Mouse (Mus musculus): ENCODE data around the gene Ranbp1.
A peak's percentile ranks its signal among the peaks of the same experiment; 100 is the strongest.
"Not testable (repeated sequence)": the region's sequence is repeated elsewhere in the genome, so short reads cannot be mapped to it uniquely, and the experiment has no call there.

Ranbp1 gene

DNA sequence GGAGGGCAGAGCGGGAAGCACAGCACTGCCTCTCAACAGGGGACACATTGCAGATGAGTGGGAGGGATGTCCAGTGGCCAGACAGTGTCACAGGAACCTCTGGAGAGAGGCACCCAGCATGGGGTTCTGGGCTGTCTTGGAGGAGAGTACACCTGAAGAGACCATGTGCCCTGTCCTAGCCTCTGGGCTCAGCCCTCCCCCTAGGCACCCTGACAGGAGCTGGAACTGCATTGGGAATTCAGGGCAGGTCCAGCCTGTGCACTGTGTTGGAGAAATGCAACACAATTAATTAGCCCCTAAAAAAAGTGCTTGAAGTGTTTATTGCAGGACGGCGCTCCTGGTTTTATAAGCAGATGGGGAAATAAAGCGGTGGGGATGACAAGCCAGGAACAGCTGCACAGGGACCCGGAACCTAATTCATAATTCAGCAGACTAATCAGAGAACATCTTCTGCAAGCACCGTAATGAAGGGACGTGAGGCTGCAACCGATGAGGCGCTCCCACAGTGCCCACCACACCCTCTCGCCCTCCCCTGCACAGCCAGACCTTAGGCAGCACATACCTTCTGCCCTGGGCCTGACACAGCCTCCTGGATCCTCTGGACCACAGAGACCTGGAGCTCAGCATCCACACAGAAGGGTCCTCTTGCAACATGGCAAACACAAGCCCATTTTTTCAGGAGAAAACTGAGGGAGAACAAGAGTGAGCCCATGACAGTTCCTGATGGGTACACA is 50.0 kb downstream of the Ranbp1 start:
- Histone ChIP-seq H3K36me3 (ENCODE audit: control insufficient read depth, insufficient read depth, low read length, poor library complexity, severe bottlenecking) (no peaks in the 10 kb centered on the region), H3K27me3 (ENCODE audit: control insufficient read depth, insufficient read depth, low read length, poor library complexity, severe bottlenecking) (no peaks in the 10 kb centered on the region)
- DNase-seq (ENCODE audit: low read depth, low spot score), result no peak

DNA sequence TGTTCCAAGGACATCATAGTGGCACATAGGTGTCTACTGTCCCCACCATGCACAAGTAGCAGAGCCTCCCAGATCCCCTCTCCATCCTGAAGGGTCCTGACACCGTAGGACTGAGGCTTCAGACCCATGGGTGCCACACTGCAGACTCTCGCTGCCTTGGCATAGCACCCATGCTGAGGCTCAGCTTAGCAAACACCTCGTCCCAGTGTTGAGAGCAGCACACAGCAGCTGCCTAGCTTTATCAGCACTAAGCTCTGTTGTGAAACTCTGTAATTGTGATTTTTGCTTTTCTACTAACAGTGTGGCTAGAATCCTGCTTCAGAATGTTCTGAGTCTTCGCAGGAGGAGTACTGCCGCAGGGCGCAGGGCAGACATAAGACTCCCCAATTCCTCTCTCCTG is 50.7 kb downstream of the Ranbp1 start:
- H3K27me3 ChIP-seq (ENCODE audit: control insufficient read depth, insufficient read depth, low read length, poor library complexity, severe bottlenecking), result no peaks in the 10 kb centered on the region
- no peak for DNase-seq (ENCODE audit: low read depth, low spot score)

GRCm38 (mm10) chr16:18195561-18195960 is 53.0 kb downstream of the Ranbp1 start:
- H3K36me3 ChIP-seq (ENCODE audit: control insufficient read depth, insufficient read depth, low read length, poor library complexity, severe bottlenecking); DNase-seq (ENCODE audit: low read depth, low spot score); H3K27me3 ChIP-seq (ENCODE audit: control insufficient read depth, insufficient read depth, low read length, poor library complexity, severe bottlenecking): not testable (repeated sequence)

More for the DNA sequence above, 50.7 kb downstream of the Ranbp1 start:
- H3K36me3 ChIP-seq (ENCODE audit: control insufficient read depth, insufficient read depth, low read length, poor library complexity, severe bottlenecking), result no peaks in the 10 kb centered on the region

GRCm38 (mm10) chr16:18195068-18195467 is 53.5 kb downstream of the Ranbp1 start:
- Histone ChIP-seq H3K27me3 (ENCODE audit: control insufficient read depth, insufficient read depth, low read length, poor library complexity, severe bottlenecking) (no peaks in the 10 kb centered on the region), H3K36me3 (ENCODE audit: control insufficient read depth, insufficient read depth, low read length, poor library complexity, severe bottlenecking) (no peaks in the 10 kb centered on the region)
- DNase-seq (ENCODE audit: low read depth, low spot score), result peak; percentile 23

DNA sequence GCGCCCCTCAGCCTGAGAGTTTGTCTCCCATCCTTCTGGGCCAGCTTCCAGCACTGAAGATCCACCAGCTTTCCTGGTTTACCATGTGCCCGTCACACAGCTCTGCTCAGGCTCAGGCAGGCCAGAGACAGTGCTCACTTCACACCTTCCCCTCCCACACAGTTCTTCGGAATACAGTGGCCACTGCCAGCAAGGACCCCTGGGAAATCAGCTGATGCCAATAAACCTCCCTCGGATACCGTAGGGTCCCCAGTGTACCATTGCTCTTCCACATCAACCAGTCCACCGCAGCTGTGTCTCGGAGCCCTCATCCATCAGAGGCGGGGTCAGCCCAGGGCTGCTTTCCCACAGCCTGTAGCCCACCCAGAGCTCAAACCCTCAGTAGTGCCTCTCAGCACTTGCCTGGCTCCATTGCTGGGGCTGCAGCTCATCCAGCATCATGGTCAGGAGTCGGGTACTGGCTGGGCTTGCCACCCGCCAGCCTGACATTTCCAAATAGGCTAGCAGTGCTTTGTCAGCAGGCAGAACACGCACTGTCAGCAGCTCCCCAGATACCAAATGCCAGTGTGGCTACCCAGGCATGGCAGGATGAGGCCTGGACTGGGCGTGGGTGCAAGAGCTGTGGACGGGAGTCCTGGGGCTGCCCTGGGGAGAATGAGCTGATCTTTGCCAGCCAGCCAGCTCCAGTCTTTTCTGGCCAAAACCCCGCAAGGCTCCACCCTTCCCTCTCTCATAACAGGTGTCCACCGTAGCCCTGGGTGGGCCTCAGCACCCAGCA is 54.1 kb downstream of the Ranbp1 start:
- Histone ChIP-seq H3K36me3 (ENCODE audit: control insufficient read depth, insufficient read depth, low read length, poor library complexity, severe bottlenecking) (no peaks in the 10 kb centered on the region), H3K27me3 (ENCODE audit: control insufficient read depth, insufficient read depth, low read length, poor library complexity, severe bottlenecking) (no peaks in the 10 kb centered on the region)
- no peak for DNase-seq (ENCODE audit: low read depth, low spot score)

- H3K27me3 ChIP-seq (ENCODE audit: control insufficient read depth, insufficient read depth, low read length, poor library complexity, severe bottlenecking), result no peaks in the 10 kb centered on the region
- no peak for DNase-seq (ENCODE audit: low read depth, low spot score)
- H3K36me3 ChIP-seq (ENCODE audit: control insufficient read depth, insufficient read depth, low read length, poor library complexity, severe bottlenecking), result no peaks in the 10 kb centered on the region
These were observed 57.5 kb downstream of the Ranbp1 start for GRCm38 (mm10) chr16:18191006-18191405.
